In genomic region chr2:66596145-66596544, GRCm38 (mm10) we compare ENCODE assay signal across 30 mouse cellular contexts. TPM values are rescaled to one million over a fixed set of nuclear protein-coding genes. Genes with fewer than 3 reads are reported as not detected.
DNase-seq lines count a peak whose midpoint lies in the region; ATAC-seq and TF ChIP-seq lines count a peak whose summit lies in the region.
"Had no signal": no experiment of that assay in that cellular context is flagged by ENCODE, and none has a peak within 500 bp of the region (broad histone marks: within the 10 kb centered on the region; RNA-seq: fewer than 3 reads in every experiment).

No protein-coding gene starts in this region.

- H3K9me3 ChIP-seq in hindbrain, embryonic 12.5 days (replicated peaks), result no peaks in the 10 kb centered on the region
- no peaks in the 10 kb centered on the region for H3K9me3 ChIP-seq in hindbrain, embryonic 10.5 days
- H3K9me3 ChIP-seq: embryonic facial prominence, embryonic 10.5 days; embryonic facial prominence, embryonic 13.5 days; forebrain, embryonic 10.5 days; forebrain, embryonic 13.5 days had no signal

- H3K79me3 ChIP-seq in C2C12 (ENCODE audit: low read depth), result no peaks in the 10 kb centered on the region

- no peak for DNase-seq in hindbrain, embryonic 10.5 days (ENCODE audit: low spot score)
- DNase-seq in 416B (ENCODE audit: low read depth), result peak; percentile 2
- peak; percentile 11 for DNase-seq in embryo, embryonic 11 days
- no peak for DNase-seq in heart, postnatal 36 days
- no peak for DNase-seq in urinary bladder, postnatal 36 days (ENCODE audit: low spot score in 2 of 2)
- no peak for DNase-seq in heart, postnatal 10 days
- DNase-seq: adrenal gland, adult 2 months; adrenal gland, postnatal 14 days; cerebellum, adult 11 months; cerebellum, adult 2 months; cerebellum, adult 9-11 months; cerebellum, postnatal 25 days; gastrocnemius, adult 2 months; gastrocnemius, postnatal 14 days; heart, adult 11 months; heart, postnatal 4 days; kidney, adult 11 months had no signal

- H3K4me2 ChIP-seq in hindbrain, embryonic 12.5 days (replicated peaks), result no peak overlapping the region
- H3K4me2 ChIP-seq: embryonic facial prominence, embryonic 13.5 days; forebrain, embryonic 13.5 days; heart, embryonic 11.5 days; hindbrain, embryonic 14.5 days had no signal

- ATAC-seq in hindbrain, embryonic 12.5 days (ENCODE audit: low FRiP score), result peak; percentile 54; the same call in 1 of the 2 replicates
- ATAC-seq: forebrain, embryonic 13.5 days; forebrain, embryonic 16.5 days had no signal

- no peaks in the 10 kb centered on the region for H3K79me2 ChIP-seq in C2C12 (ENCODE audit: control insufficient read depth, insufficient read depth)

- no peak overlapping the region for H3ac ChIP-seq in C2C12 (ENCODE audit: control insufficient read depth, insufficient read length, low read depth)

- 60% methylated on average over 5 of the region's 5 CpGs for WGBS in hindbrain, embryonic 12.5 days
- 81% methylated on average over 5 of the region's 5 CpGs for WGBS in hindbrain, embryonic 10.5 days

- H3K27me3 ChIP-seq in hindbrain, embryonic 12.5 days, result no peaks in the 10 kb centered on the region
- H3K27me3 ChIP-seq in hindbrain, embryonic 10.5 days (ENCODE audit: insufficient read depth, poor library complexity, severe bottlenecking), result no peaks in the 10 kb centered on the region
- H3K27me3 ChIP-seq in C2C12 (ENCODE audit: control insufficient read depth, insufficient read depth, insufficient read length), result no peaks in the 10 kb centered on the region
- H3K27me3 ChIP-seq: CH12.LX; embryonic facial prominence, embryonic 13.5 days; forebrain, embryonic 13.5 days had no signal

- TF ChIP-seq CTCF in C2C12 (IDR thresholded peaks at IDR 0.05; ENCODE audit: control insufficient read depth, insufficient read depth, insufficient read length), result no peak

- no peak overlapping the region for H3K27ac ChIP-seq in hindbrain, embryonic 12.5 days
- H3K27ac ChIP-seq in hindbrain, embryonic 10.5 days, result no peak overlapping the region
- H3K27ac ChIP-seq: embryonic facial prominence, embryonic 10.5 days; embryonic facial prominence, embryonic 13.5 days; forebrain, embryonic 10.5 days; forebrain, embryonic 13.5 days; gastrocnemius, adult 2 months; hindbrain, embryonic 14.5 days had no signal

- no peak overlapping the region for H3K4me3 ChIP-seq in hindbrain, embryonic 12.5 days
- H3K4me3 ChIP-seq in hindbrain, embryonic 10.5 days, result no peak overlapping the region
- H3K4me3 ChIP-seq in C2C12 (ENCODE audit: insufficient read depth, poor library complexity, severe bottlenecking), result no peak overlapping the region
- H3K4me3 ChIP-seq: embryonic facial prominence, embryonic 10.5 days; embryonic facial prominence, embryonic 13.5 days; forebrain, embryonic 10.5 days; forebrain, embryonic 13.5 days; gastrocnemius, adult 2 months had no signal

- no peak overlapping the region for H3K9ac ChIP-seq in hindbrain, embryonic 12.5 days
- H3K9ac ChIP-seq: embryonic facial prominence, embryonic 13.5 days; forebrain, embryonic 13.5 days; hindbrain, embryonic 14.5 days had no signal

- H3K4me1 ChIP-seq in hindbrain, embryonic 12.5 days, result no peaks in the 10 kb centered on the region
- no peaks in the 10 kb centered on the region for H3K4me1 ChIP-seq in hindbrain, embryonic 10.5 days (replicated peaks)
- H3K4me1 ChIP-seq: embryonic facial prominence, embryonic 10.5 days; embryonic facial prominence, embryonic 13.5 days; forebrain, embryonic 10.5 days; forebrain, embryonic 13.5 days had no signal

- intact Hi-C loops in heart, postnatal 36 days (cut with DNase I), result no loop called here
- intact Hi-C loops in heart, postnatal 10 days (cut with DNase I), result no loop called here

- no peaks in the 10 kb centered on the region for H3K36me3 ChIP-seq in hindbrain, embryonic 12.5 days
- H3K36me3 ChIP-seq in hindbrain, embryonic 10.5 days, result no peaks in the 10 kb centered on the region
- no peaks in the 10 kb centered on the region for H3K36me3 ChIP-seq in C2C12 (ENCODE audit: control insufficient read depth, insufficient read depth)
- H3K36me3 ChIP-seq: embryonic facial prominence, embryonic 10.5 days; embryonic facial prominence, embryonic 13.5 days; forebrain, embryonic 10.5 days; G1E had no signal

TF ChIP-seq in C2C12, 6 proteins besides CTCF, POLR2A, EP300 and RAD21:
- TF ChIP-seq MYOD1 (IDR thresholded peaks at IDR 0.05; ENCODE audit: control insufficient read depth, insufficient read length, low read depth) (peak; percentile 83), MAX (IDR thresholded peaks at IDR 0.05) (peak; percentile 32), USF1 (IDR thresholded peaks at IDR 0.05; ENCODE audit: low read depth) (no peak)

RNA-seq across cellular contexts. Expression of gene Scn9a, which starts 38.6 kb away (rescaled TPM):
- polyA plus RNA-seq in hindbrain, embryonic 12.5 days (2016; fragmentation: Nextera tagmentation; extraction: Ambion mirVana), result 7.3 TPM in 2 replicates
- 2.7 and 3.4 TPM in 2 replicates for polyA plus RNA-seq in hindbrain, embryonic 10.5 days (2016; fragmentation: Nextera tagmentation; extraction: Ambion mirVana)
- 0.29 TPM for polyA plus RNA-seq in C2C12 (2012; fragmentation: generic; extraction: Trizol)
- under 1 TPM in 1 of 2 experiments, not detected in 1; 0.03 TPM for total RNA-seq in heart, postnatal 36 days (2021)
- not detected for total RNA-seq in heart, postnatal 10 days (2021)
- total RNA-seq: CH12.LX; common myeloid progenitor, adult 5-6 weeks; gastrocnemius, postnatal 14 days had no signal
- polyA plus RNA-seq: adrenal gland, adult 2 months; G1E; heart, postnatal 0 days had no signal

Comparison
In these comparisons a context has a peak if more than half of its experiments do, and no peak if none do; other contexts are left out.
1. DNase-seq: peak in 416B (single experiment) and embryo, embryonic 11 days (single experiment); none in hindbrain, embryonic 10.5 days (single experiment), heart, postnatal 36 days (0 of 2), urinary bladder, postnatal 36 days (0 of 2) and heart, postnatal 10 days (0 of 2).